Mouse (Mus musculus) forebrain, embryonic 13.5 days (tissue): ENCODE data around the gene Cdc42bpb. TPM values are rescaled to one million over a fixed set of nuclear protein-coding genes. Genes with fewer than 3 reads are reported as not detected.

Experiments used
- ATAC-seq: fragments of 200-750 bp; cut with Nextera tagmentation; 2 replicates; pipeline ENCODE4 v1.8.0; 2017
- H3K27ac ChIP-seq: fragments of 300-500 bp; sonication (generic); 2 replicates; pipeline ENCODE4 v1.5.1; 2015; ENCODE audit warnings: inconsistent platforms, mild to moderate bottlenecking, moderate library complexity
- H3K27me3 ChIP-seq: fragments of 300-500 bp; sonication (generic); 2 replicates; pipeline ENCODE4 v1.6.1; 2015; ENCODE audit warnings: mild to moderate bottlenecking, inconsistent platforms
- H3K36me3 ChIP-seq: fragments of 300-500 bp; sonication (generic); 2 replicates; pipeline ENCODE4 v1.6.1; 2015; ENCODE audit warnings: mild to moderate bottlenecking, inconsistent platforms; ENCODE audit not compliant: poor library complexity, severe bottlenecking
- H3K4me1 ChIP-seq: fragments of 300-500 bp; sonication (generic); 2 replicates; pipeline ENCODE4 v1.6.1; 2015; ENCODE audit warnings: inconsistent platforms
- H3K4me2 ChIP-seq: fragments of 300-500 bp; sonication (generic); 2 replicates; pipeline ENCODE4 v1.6.1; 2015; ENCODE audit warnings: inconsistent platforms, mild to moderate bottlenecking, moderate library complexity
- H3K4me3 ChIP-seq: fragments of 300-500 bp; sonication (generic); 2 replicates; pipeline ENCODE4 v1.5.1; 2015; ENCODE audit warnings: mild to moderate bottlenecking, inconsistent platforms
- H3K9ac ChIP-seq: fragments of 300-500 bp; sonication (generic); 2 replicates; pipeline ENCODE4 v1.6.1; 2015; ENCODE audit warnings: mild to moderate bottlenecking, inconsistent platforms
- H3K9me3 ChIP-seq: fragments of 300-500 bp; sonication (generic); replicated peaks from 2 replicates; pipeline ENCODE4 v1.6.1; 2016; ENCODE audit warnings: inconsistent platforms
- WGBS: fragments of 180-500 bp; shearing (Covaris S2); methylation state at CpG from one replicate; pipeline ENCODE4 v1.1.7; 2015; 5-methylcytosine and 5-hydroxymethylcytosine counted together
- polyA plus RNA-seq: library from polyadenylated mRNA; unstranded; fragments of >200 nt; fragmentation: Nextera tagmentation; extraction: Ambion mirVana; gene quantifications from 2 replicates; pipeline ENCODE4 v1.2.1, GENCODE M21; 2015

Cdc42bpb gene
- polyA plus RNA-seq, 1 experiment from 2014 or later, result 25.1 TPM

DNA sequence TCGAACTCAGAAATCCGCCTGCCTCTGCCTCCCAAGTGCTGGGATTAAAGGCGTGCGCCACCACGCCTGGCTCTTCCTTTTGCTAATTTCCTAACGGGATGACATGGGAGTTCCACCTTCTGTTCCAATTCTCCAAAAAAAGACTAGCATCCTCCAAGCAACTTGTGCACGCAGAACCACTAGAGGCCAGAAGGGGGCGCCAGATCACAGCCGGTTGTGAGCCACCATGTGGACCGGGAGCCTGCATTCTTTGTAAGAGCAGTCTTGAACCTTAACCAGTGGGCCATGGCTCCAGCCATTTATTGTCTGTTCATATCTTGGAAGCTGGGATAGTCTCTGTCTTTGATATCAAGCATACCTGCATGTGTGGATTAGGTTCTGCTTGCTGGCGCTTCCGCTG, 105.1 kb downstream of the Cdc42bpb start:
- no peak for ATAC-seq
- 16% methylated on average over 12 of the region's 12 CpGs for whole genome bisulfite sequencing

DNA sequence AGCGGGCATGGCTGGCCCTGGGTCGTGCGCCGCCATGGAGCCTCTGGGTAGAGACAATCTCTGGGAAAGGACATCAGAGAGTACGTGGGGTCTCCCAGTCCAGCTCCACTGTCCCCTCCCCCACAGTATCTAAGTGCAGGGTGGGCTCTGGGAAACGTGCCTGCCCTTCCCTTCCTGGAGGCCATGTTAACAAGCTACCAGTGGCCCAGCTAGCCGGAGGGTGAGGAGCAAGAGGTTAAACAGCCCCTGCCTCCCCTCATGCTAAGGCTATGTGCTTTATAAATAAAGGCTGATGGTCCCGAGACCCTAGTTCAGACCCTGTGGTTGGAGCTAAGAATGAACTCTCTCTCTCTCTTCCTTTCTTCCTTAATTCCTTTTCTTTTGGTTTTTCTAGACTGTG, 105.6 kb downstream of the Cdc42bpb start:
- ATAC-seq, result no peak
- Histone ChIP-seq H3K27me3 (peaks cover 83% of the 10 kb centered on the region), H3K27ac (no peak overlapping the region), H3K36me3 (no peaks in the 10 kb centered on the region), H3K4me3 (no peak overlapping the region), H3K9me3 (no peaks in the 10 kb centered on the region), H3K4me1 (peaks cover 21% of the 10 kb centered on the region), H3K4me2 (no peak overlapping the region; the same call in 1 of the 2 replicates), H3K9ac (no peak overlapping the region)
- 19% methylated on average over 8 of the region's 8 CpGs for WGBS

More for the DNA sequence above, 105.1 kb downstream of the Cdc42bpb start:
- H3K4me2 ChIP-seq, result no peak overlapping the region
- peaks cover 21% of the 10 kb centered on the region for H3K4me1 ChIP-seq
- no peak overlapping the region for H3K27ac ChIP-seq
- H3K4me3 ChIP-seq, result no peak overlapping the region
- H3K9ac ChIP-seq, result no peak overlapping the region
- no peaks in the 10 kb centered on the region for H3K36me3 ChIP-seq
- H3K9me3 ChIP-seq, result no peaks in the 10 kb centered on the region
- peaks cover 88% of the 10 kb centered on the region for H3K27me3 ChIP-seq

DNA sequence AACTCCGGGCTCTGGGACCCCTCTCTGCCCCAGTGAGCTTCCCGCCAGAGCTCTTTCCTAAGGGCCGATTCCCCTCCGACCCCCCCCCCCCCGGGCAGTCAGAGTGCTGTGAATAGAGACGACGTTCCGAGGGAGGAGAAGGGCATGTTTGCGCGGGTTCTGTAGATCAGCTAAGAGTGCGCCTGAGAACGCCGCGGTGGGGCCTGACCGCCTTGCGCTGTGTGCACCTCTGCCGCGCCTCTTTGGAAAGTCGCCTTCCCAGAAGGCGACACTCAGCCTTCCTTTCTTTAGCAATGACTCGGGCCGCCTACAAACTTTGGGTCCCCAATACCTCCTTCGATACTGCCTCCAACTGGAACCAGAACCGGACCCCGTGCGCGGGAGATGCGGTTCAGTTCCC, 106.1 kb downstream of the Cdc42bpb start:
- 12% methylated on average over 25 of the region's 28 CpGs for WGBS

DNA sequence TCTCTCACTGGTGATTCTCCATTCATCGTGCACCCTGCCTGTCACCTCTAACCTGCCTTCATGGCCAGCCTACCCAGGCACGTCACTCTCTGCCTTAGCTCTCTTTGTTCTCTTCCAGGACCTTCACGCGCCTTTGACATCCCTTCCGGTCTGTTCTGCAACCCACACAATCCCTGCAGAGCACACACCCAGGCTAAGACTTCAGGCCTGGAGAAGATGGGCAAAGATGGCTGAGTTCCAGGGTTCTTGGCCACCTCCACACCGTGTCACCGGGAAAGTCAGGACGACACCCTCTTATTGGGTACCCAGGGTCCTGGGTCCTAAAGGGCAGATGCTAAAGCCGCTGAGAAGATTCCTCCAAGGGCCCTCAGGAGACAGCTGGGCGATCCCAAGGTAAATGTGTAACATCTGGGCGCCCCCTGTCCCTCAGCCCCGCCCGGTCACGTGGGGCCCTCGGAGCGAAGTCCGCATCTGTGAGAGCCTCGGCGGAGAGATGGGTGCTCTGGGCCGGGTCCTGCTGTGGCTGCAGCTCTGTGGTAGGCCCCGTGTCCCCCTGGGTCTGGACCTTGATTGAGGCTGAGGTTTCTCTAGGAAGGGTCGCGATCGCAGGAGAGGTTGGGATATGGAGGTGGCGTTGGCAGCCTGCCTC, 106.8 kb downstream of the Cdc42bpb start, which contains the start of gene Amn:
TSS of gene Amn (plus strand) at position 467 of the 649 bp plus-strand sequence.
- Histone ChIP-seq H3K27ac (no peak within 1 kb of the TSS), H3K27me3 (peaks cover 71% of the 10 kb centered on the region), H3K9ac (no peak within 1 kb of the TSS), H3K36me3 (no peaks in the 10 kb centered on the region), H3K9me3 (no peaks in the 10 kb centered on the region), H3K4me2 (no peak within 1 kb of the TSS; the same call in 1 of the 2 replicates), H3K4me3 (no peak within 1 kb of the TSS), H3K4me1 (peaks cover 21% of the 10 kb centered on the region)
- 40% methylated on average over 25 of the region's 25 CpGs for WGBS
- no peak for ATAC-seq

More for the DNA sequence above, 106.1 kb downstream of the Cdc42bpb start:
- peaks cover 21% of the 10 kb centered on the region for H3K4me1 ChIP-seq
- no peaks in the 10 kb centered on the region for H3K36me3 ChIP-seq
- H3K9me3 ChIP-seq, result no peaks in the 10 kb centered on the region
- H3K27me3 ChIP-seq, result peaks cover 78% of the 10 kb centered on the region
- no peak overlapping the region; the same call in 1 of the 2 replicates for H3K4me2 ChIP-seq
- no peak overlapping the region for H3K9ac ChIP-seq
- ATAC-seq, result no peak
- no peak overlapping the region for H3K4me3 ChIP-seq
- H3K27ac ChIP-seq, result no peak overlapping the region

DNA sequence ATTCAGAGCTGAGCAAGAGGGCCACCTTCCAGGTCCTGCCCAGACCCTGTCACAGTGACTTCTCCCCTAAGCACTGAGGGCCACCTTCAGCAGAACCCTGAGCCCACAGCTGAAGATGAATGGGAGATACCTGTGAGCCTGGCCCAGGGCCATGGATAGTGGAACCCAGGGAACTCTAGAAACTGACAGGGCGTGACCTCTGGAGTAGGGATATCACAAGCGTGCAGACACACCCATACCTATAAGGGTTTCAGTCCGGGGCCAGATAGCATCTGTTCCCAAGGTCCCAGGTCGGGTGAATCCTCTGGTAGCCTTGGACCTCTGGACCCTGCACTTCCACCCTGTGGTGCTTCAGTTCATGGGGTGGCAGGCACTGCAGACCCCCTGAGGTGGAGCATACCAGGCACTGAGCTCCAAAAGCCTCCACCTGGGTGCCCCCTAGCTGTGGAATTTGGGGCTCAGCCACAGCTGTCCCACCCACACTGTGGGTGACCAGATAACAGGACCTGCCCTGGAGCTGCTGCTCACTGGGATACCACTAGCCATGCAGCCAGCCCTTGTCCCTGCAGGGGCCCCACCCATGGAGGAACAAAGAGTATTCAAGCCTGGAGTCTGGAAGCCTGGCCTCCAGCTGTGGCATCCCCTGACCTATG, 109.7 kb downstream of the Cdc42bpb start:
- Histone ChIP-seq H3K9ac (no peak overlapping the region), H3K9me3 (no peaks in the 10 kb centered on the region), H3K4me3 (no peak overlapping the region), H3K36me3 (peaks cover 22% of the 10 kb centered on the region), H3K27ac (no peak overlapping the region), H3K4me2 (no peak overlapping the region), H3K27me3 (peaks cover 42% of the 10 kb centered on the region), H3K4me1 (peaks cover 2% of the 10 kb centered on the region; the same call in 1 of the 2 replicates)
- WGBS, result 71% methylated on average over 4 of the region's 4 CpGs
- no peak for ATAC-seq

DNA sequence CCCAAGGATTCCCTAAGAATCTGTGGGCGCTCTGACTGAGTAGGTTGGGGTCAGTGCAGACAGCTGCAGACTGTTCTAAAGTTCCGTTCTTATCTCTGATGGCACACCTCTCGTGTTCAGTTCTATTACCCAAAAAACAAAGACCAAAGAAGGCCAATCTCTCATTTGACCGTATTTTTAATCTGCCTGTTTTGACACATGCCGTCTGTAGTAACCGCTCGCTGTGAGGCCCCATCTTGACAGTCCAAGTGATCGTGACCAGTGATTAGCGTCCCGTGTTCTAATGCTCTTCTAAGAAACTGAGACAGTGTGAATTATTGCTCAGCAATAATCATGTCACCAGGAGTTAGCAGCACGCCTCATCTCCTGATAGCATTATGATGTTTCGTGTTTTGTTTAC, 110.9 kb downstream of the Cdc42bpb start:
- peaks cover 29% of the 10 kb centered on the region for H3K27me3 ChIP-seq
- H3K27ac ChIP-seq, result no peak overlapping the region
- peaks cover 29% of the 10 kb centered on the region for H3K36me3 ChIP-seq
- peaks cover 2% of the 10 kb centered on the region; the same call in 1 of the 2 replicates for H3K4me1 ChIP-seq
- WGBS, result 56% methylated on average over 12 of the region's 12 CpGs
- H3K4me3 ChIP-seq, result no peak overlapping the region
- H3K4me2 ChIP-seq, result no peak overlapping the region
- H3K9ac ChIP-seq, result no peak overlapping the region
- ATAC-seq, result no peak
- no peaks in the 10 kb centered on the region for H3K9me3 ChIP-seq

DNA sequence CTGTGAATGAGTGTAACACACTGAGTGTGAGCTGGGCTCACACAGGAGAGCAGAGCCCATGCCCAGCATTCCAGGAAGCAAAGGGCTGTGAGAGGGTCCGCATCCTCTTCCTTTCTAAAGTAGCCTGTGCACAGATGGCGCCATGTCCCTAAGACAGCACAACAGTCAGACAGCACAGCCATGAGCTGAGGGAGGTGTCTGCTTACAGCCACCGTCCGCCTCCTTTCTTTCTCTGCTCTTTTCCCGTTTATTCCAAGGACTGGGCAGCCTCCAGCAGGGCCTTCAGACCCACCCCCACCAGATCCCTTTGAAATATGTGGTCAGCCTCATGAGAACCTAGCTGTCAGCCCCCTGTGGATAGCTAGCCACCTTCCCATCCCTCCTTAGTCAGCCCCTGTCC, 112.3 kb downstream of the Cdc42bpb start:
- peaks cover 16% of the 10 kb centered on the region for H3K27me3 ChIP-seq
- H3K4me1 ChIP-seq, result no peaks in the 10 kb centered on the region; the same call in 1 of the 2 replicates
- H3K9me3 ChIP-seq, result no peaks in the 10 kb centered on the region
- no peak overlapping the region for H3K4me3 ChIP-seq
- no peak overlapping the region for H3K27ac ChIP-seq
- ATAC-seq, result no peak
- no peak overlapping the region for H3K4me2 ChIP-seq
- H3K9ac ChIP-seq, result no peak overlapping the region
- H3K36me3 ChIP-seq, result peaks cover 43% of the 10 kb centered on the region
- 64% methylated on average over 5 of the region's 5 CpGs for WGBS

DNA sequence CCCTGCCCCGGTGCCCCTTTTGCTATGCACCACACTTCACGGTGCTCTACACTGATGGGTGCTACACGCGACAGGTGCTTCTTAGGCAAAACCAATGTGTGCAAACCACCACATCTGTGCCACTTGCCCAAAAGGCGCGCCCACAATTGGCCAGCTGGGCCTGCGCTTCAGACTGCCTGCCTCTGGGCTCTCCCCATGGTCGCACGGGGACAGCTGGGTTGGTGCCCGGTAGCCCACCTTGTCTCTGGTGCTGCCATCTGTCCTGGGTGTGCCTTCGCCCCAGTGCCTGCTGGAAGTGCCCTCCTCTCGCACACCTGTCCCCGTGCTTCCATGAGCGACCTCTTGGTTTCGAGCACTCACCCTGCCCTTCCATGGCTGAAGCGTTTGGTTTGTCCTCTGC, 113.9 kb downstream of the Cdc42bpb start:
- Histone ChIP-seq H3K36me3 (peaks cover 54% of the 10 kb centered on the region), H3K4me3 (no peak overlapping the region), H3K4me2 (no peak overlapping the region), H3K27me3 (peaks cover 2% of the 10 kb centered on the region; the same call in 1 of the 2 replicates), H3K9ac (no peak overlapping the region), H3K9me3 (no peaks in the 10 kb centered on the region), H3K4me1 (no peaks in the 10 kb centered on the region; the same call in 1 of the 2 replicates), H3K27ac (no peak overlapping the region)
- ATAC-seq, result no peak
- 96% methylated on average over 16 of the region's 16 CpGs for WGBS

DNA sequence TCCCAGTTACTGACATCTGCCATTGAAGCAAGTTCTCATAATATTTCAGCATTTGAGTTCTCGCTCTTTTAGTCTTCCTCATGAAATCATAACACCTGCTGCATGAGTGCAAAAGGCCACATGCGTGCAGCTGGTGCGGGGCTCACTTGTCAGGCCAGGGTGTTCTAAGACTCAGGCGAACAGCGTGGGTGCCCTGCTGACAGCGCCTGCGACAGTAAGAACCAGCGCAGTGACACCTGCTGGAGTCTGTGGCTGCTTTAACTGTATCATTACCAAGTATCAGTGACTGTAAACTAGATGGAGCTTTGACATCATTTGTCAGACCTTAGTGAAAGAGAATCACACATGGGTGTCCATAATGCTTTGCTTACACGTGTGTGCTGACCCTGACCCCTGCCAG, 126.3 kb downstream of the Cdc42bpb start:
- 74% methylated on average over 9 of the region's 9 CpGs for WGBS
- no peak overlapping the region for H3K27ac ChIP-seq
- no peak overlapping the region for H3K4me2 ChIP-seq
- H3K9me3 ChIP-seq, result no peaks in the 10 kb centered on the region
- H3K4me3 ChIP-seq, result no peak overlapping the region
- no peaks in the 10 kb centered on the region for H3K27me3 ChIP-seq
- peaks cover 3% of the 10 kb centered on the region; the same call in 1 of the 2 replicates for H3K4me1 ChIP-seq
- ATAC-seq, result no peak
- H3K36me3 ChIP-seq, result peaks cover 52% of the 10 kb centered on the region
- H3K9ac ChIP-seq, result no peak overlapping the region

DNA sequence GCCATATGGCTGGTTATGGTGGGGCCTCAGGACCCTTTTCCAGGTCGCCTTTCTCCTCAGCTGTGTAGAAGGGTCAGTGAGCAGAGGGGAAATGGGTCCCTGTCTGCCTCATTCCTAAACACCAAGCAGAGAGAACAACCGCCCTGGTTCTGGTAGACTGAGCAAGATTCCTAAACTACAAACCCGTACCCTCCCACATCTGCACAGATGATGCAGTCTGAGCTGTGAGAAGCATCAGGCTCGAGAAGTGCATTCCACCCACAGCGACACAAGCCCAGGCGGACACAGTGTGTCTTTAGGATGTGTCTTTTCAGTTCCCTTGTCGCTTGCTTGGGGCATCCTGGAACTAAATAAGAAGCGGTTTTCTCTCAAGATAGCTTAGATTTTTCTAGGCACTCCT, 127.4 kb downstream of the Cdc42bpb start:
- WGBS, result 88% methylated on average over 8 of the region's 8 CpGs
- peaks cover 52% of the 10 kb centered on the region for H3K36me3 ChIP-seq
- no peak overlapping the region for H3K4me3 ChIP-seq
- no peak overlapping the region for H3K27ac ChIP-seq
- H3K9me3 ChIP-seq, result no peaks in the 10 kb centered on the region
- H3K9ac ChIP-seq, result no peak overlapping the region
- H3K27me3 ChIP-seq, result no peaks in the 10 kb centered on the region
- H3K4me2 ChIP-seq, result no peak overlapping the region
- peaks cover 3% of the 10 kb centered on the region; the same call in 1 of the 2 replicates for H3K4me1 ChIP-seq
- no peak for ATAC-seq

DNA sequence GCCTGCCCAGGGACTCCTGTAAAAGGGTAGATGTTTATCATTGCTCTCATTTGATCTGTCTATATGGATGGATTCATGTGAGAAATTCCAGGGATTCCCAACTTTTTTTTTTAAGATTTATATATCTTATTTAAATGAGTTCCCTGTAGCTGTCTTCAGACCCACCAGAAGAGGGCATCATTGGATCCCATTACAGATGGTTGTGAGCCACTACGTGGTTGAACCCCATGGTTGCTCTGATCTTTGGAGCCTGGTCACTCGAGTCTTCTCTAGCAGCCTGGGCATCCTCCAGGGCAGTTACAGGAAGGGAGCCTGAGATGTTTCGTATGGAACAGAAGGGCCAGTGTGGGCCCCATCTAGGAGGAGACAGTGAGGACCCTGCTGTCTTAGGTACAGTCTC, 128.4 kb downstream of the Cdc42bpb start:
- H3K9ac ChIP-seq, result no peak overlapping the region
- H3K4me2 ChIP-seq, result no peak overlapping the region
- H3K36me3 ChIP-seq, result peaks cover 61% of the 10 kb centered on the region
- H3K4me1 ChIP-seq, result no peaks in the 10 kb centered on the region
- ATAC-seq, result no peak
- WGBS, result 61% methylated on average over 3 of the region's 3 CpGs
- H3K4me3 ChIP-seq, result no peak overlapping the region
- H3K27me3 ChIP-seq, result no peaks in the 10 kb centered on the region
- no peaks in the 10 kb centered on the region for H3K9me3 ChIP-seq
- H3K27ac ChIP-seq, result no peak overlapping the region

DNA sequence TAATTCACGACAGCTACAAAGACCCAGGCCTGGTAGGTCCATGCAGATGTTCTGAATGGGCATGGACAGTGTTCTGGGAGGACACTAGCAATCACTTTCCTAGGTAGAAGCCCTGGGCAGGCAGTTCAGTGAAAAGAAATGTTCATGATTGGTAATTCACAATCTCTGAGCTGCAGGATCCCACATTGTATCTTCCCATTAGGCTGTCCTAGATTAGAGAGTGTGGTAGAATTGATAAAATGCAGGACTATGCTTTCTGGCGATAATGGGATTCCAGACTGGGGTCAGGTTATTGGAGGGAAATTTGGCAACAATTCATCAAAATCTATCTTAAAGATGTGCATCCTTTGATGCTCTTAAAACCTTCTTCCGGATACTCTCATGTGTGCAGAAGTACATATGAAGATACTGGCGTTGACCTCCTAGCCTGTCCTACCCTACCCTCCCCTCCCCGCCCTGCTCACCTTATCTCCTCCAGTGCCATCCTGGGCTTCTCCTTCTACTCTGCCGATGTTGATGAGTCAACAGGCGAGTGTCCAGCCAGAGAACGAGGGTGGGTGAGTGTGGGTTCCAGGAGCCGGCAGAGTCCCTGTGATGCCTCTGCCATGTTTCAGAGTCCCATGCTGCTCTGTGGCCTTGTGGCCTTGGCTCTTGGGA, 130.6 kb downstream of the Cdc42bpb start:
- Histone ChIP-seq H3K4me1 (no peaks in the 10 kb centered on the region), H3K4me2 (no peak overlapping the region), H3K9ac (no peak overlapping the region), H3K4me3 (no peak overlapping the region), H3K27ac (no peak overlapping the region), H3K9me3 (no peaks in the 10 kb centered on the region), H3K36me3 (peaks cover 67% of the 10 kb centered on the region), H3K27me3 (no peaks in the 10 kb centered on the region)
- 96% methylated on average over 9 of the region's 9 CpGs for WGBS
- ATAC-seq, result no peak
